11 mouse cellular contexts compared by ENCODE assay signal in genomic region chr7:113638098-113638497, GRCm38 (mm10).
A peak's percentile ranks its signal among the peaks of the same experiment; 100 is the strongest.
DNase-seq lines count a peak whose midpoint lies in the region; ATAC-seq lines count a peak whose summit lies in the region.
"Had no signal": no experiment of that assay in that cellular context is flagged by ENCODE, and none has a peak within 500 bp of the region (broad histone marks: within the 10 kb centered on the region; RNA-seq: fewer than 3 reads in every experiment).

No protein-coding gene starts in this region.

- intact Hi-C loops in heart, postnatal 36 days (cut with DNase I), result no loop called here

- peak; percentile 87 for DNase-seq in brain, adult 2 months (ENCODE audit: low read depth, low spot score)
- peak; percentile 77 to 86 for DNase-seq in frontal cortex, adult 2 months (ENCODE audit: extremely low spot score in 1 of 2, low spot score in 1 of 2)
- DNase-seq in layer of hippocampus, postnatal 14 days (ENCODE audit: low spot score in 2 of 2), result peak; percentile 26 to 74
- peak; percentile 73 to 81 for DNase-seq in right cerebral cortex, adult 2 months (ENCODE audit: low spot score in 2 of 2)
- no peak for DNase-seq in lung, adult 18-20 months
- no peak for DNase-seq in heart, postnatal 36 days
- DNase-seq: cerebellum, adult 9-11 months; gastrocnemius, postnatal 10 days; kidney, adult 8-10 months had no signal

- ATAC-seq in megakaryocyte, adult 5-6 weeks (ENCODE audit: poor library complexity, severe bottlenecking), result no peak
- ATAC-seq: CD4-positive, CD25-positive, alpha-beta regulatory T cell, adult 4 months had no signal

Comparison
In these comparisons a context has a peak if more than half of its experiments do, and no peak if none do; other contexts are left out.
1. DNase-seq: peak in brain, adult 2 months (single experiment), frontal cortex, adult 2 months (2 of 2), layer of hippocampus, postnatal 14 days (2 of 2) and right cerebral cortex, adult 2 months (2 of 2); none in lung, adult 18-20 months (0 of 2) and heart, postnatal 36 days (0 of 2).